Mouse (Mus musculus): ENCODE data around the gene Adgrv1.

DNA sequence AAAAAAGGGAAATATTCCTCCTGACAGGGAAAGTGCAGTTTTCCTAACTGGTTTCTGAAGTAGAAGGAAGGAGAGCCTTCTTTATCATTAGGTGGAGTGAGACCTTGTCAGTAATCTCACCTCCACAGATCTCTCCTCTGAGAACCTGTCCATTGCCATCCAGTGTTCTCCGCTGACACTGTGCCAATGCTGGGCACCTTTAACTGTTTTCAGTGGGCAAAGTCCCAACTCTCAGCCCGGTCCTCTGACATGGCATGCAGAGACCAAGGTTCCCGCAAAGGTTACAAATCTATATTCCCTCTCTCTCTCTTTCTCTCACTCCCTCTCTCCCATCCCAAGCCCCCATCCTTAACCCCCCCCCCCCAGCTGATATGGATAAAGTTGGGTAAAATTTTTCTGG is 230.1 kb downstream of the Adgrv1 start:
- TF ChIP-seq EP300 (IDR thresholded peaks at IDR 0.05; ENCODE audit: low read depth) (no peak), CTCF (IDR thresholded peaks at IDR 0.05; ENCODE audit: low read depth) (no peak)

Data from liver, postnatal 0 days (tissue).